Mouse (Mus musculus) stomach, embryonic 16.5 days (tissue): ENCODE results near the gene Endog. TPM values are rescaled to one million over a fixed set of nuclear protein-coding genes. Genes with fewer than 3 reads are reported as not detected.
"Not testable (repeated sequence)": the region's sequence is repeated elsewhere in the genome, so short reads cannot be mapped to it uniquely, and the experiment has no call there.

Experiments used
- ATAC-seq: fragments of 200-750 bp; cut with Nextera tagmentation; 2 replicates; pipeline ENCODE4 v1.8.0; 2017; ENCODE audit warnings: moderate number of reproducible peaks, moderate TSS enrichment; ENCODE audit not compliant: insufficient read depth, low FRiP score
- H3K27ac ChIP-seq: fragments of 300-500 bp; sonication (generic); 2 replicates; pipeline ENCODE4 v1.5.1; 2014; ENCODE audit warnings: low read length
- H3K27me3 ChIP-seq: fragments of 300-500 bp; sonication (generic); 2 replicates; pipeline ENCODE4 v1.6.1; 2014; ENCODE audit warnings: low read length, control low read depth, mixed read lengths; ENCODE audit not compliant: control insufficient read depth, insufficient read depth
- H3K36me3 ChIP-seq: fragments of 300-500 bp; sonication (generic); 2 replicates; pipeline ENCODE4 v1.6.1; 2014; ENCODE audit warnings: low read length; ENCODE audit not compliant: control insufficient read depth, insufficient read depth
- H3K4me1 ChIP-seq: fragments of 300-500 bp; sonication (generic); 2 replicates; pipeline ENCODE4 v1.6.1; 2014; ENCODE audit warnings: low read length, control low read depth, mixed read lengths; ENCODE audit not compliant: control insufficient read depth, insufficient read depth
- H3K4me2 ChIP-seq: fragments of 300-500 bp; sonication (generic); 2 replicates; pipeline ENCODE4 v1.6.1; 2014; ENCODE audit warnings: low read depth, low read length, mixed read lengths
- H3K4me3 ChIP-seq: fragments of 300-500 bp; sonication (generic); replicated peaks from 2 replicates; pipeline ENCODE4 v1.5.1; 2014; ENCODE audit warnings: mild to moderate bottlenecking, low read length
- H3K9ac ChIP-seq: fragments of 300-500 bp; sonication (generic); 2 replicates; pipeline ENCODE4 v1.6.1; 2014; ENCODE audit warnings: low read length
- H3K9me3 ChIP-seq: fragments of 300-500 bp; sonication (generic); replicated peaks from 2 replicates; pipeline ENCODE4 v1.6.1; 2016; ENCODE audit warnings: low read length, control low read depth; ENCODE audit not compliant: control insufficient read depth
- WGBS: fragments of 180-500 bp; shearing (Covaris S2); extraction: QIAGEN DNeasy Blood & Tissue Kit; methylation state at CpG from one replicate; pipeline ENCODE4 v1.1.7; 2014; 5-methylcytosine and 5-hydroxymethylcytosine counted together
- polyA plus RNA-seq: library from polyadenylated mRNA; unstranded; fragments of >200 nt; fragmentation: Nextera tagmentation; extraction: Ambion mirVana; gene quantifications from 2 replicates; pipeline ENCODE4 v1.2.1, GENCODE M21; 2015

The Endog gene
- polyA plus RNA-seq, 1 experiment from 2014 or later: 17.5 TPM

DNA sequence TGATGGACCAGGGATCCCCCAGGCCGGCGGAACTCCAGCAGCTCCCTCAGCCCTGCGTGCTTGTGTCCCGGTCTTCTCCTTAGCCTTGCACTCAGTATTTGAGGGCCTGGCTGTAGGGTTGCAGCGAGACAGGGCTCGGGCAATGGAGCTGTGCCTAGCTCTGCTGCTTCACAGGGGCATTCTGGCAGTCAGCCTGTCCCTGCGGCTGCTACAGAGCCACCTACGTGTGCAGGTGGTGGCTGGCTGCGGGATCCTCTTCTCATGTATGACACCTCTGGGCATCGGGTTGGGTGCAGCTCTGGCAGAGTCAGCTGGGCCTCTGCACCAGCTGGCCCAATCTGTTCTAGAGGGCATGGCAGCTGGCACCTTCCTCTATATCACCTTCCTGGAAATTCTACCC lies 11.4 kb upstream of the Endog start:
- H3K4me1 ChIP-seq, H3K27me3 ChIP-seq, H3K27ac ChIP-seq, ATAC-seq, H3K9ac ChIP-seq, H3K9me3 ChIP-seq, H3K4me2 ChIP-seq, H3K4me3 ChIP-seq, H3K36me3 ChIP-seq: not testable (repeated sequence)
- 84% methylated on average over 8 of the region's 10 CpGs for WGBS

DNA sequence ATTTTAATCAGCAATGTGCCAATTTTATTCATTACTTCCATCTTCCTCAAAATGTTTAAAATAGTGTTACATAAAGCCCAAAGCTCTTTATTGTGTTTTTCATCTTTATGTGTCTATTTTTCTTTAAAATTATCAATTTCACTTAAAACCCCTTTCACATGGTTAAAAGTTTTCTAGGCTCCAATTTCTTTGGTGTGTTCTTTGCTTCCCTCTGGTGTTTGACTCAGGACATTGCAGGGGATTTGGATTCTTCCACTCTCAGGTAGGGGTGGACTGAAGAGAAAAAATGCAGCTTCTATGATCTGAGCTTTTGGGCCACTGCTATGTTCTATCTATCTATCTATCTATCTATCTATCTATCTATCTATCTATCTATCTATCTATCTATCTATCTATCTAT lies 9.5 kb upstream of the Endog start:
- Histone ChIP-seq H3K4me1 (no peaks in the 10 kb centered on the region), H3K36me3 (no peaks in the 10 kb centered on the region)

DNA sequence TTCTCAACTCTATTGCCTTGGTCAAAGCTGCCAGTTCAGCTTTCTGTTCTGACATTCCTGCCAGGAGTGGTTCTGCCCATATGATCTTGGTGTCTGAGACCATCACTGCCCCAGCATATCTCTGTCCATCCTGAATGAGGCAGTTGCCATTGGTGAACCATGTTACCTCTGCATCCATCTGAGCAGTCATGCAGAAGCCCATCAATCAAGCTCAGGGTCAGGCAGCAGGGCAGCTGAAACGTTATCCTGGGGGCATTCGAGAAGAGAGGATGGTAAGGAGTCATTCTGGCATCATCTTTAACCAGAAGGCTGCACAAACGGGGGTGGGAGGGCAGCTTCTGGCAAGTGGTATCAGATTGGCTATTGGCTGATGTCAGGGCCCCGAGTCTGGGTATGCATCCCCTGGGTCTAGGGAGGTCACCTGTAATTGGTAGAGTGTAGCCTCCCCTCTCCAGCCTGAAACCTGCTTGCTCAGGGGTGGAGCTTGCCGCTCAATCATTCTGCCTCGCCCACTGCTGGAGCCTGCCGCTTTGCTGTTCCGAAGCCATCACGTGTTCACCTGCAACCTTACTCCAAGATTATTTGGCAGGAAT lies 6.9 kb upstream of the Endog start:
- H3K4me1 ChIP-seq: no peaks in the 10 kb centered on the region
- no peak overlapping the region for H3K27ac ChIP-seq
- H3K9me3 ChIP-seq: peaks cover 14% of the 10 kb centered on the region
- H3K27me3 ChIP-seq: no peaks in the 10 kb centered on the region
- H3K36me3 ChIP-seq: no peaks in the 10 kb centered on the region
- 45% methylated on average over 9 of the region's 9 CpGs for WGBS
- H3K9ac ChIP-seq: no peak overlapping the region
- H3K4me3 ChIP-seq: no peak overlapping the region
- no peak for ATAC-seq
- no peak overlapping the region for H3K4me2 ChIP-seq

More for the DNA sequence above, 9.5 kb upstream of the Endog start:
- H3K27me3 ChIP-seq: no peaks in the 10 kb centered on the region
- H3K4me3 ChIP-seq: no peak overlapping the region
- H3K27ac ChIP-seq: no peak overlapping the region
- H3K4me2 ChIP-seq: no peak overlapping the region
- no peak for ATAC-seq
- H3K9me3 ChIP-seq: peaks cover 10% of the 10 kb centered on the region
- H3K9ac ChIP-seq: no peak overlapping the region

DNA sequence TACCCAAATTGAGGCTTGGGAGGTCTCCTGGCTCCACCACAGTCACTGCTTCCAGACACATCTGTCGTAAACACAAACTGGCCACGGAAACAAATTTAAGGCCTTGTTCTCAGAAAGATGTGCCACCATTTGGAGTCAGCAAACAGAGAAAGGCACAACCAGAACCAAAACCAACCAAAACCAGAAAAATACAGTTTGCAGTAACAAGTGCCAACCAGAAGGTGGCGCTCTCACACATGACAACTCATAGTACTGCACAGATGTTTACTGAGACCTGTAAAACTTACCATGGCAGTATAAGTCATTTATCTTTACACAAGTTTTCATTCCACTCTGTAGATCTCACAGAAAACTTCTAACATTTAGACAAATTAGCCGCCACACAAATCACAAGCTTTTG lies 4.6 kb upstream of the Endog start:
- H3K9me3 ChIP-seq: peaks cover 14% of the 10 kb centered on the region
- H3K4me3 ChIP-seq: no peak overlapping the region
- no peaks in the 10 kb centered on the region for H3K27me3 ChIP-seq
- 62% methylated on average over 4 of the region's 4 CpGs for WGBS
- no peak overlapping the region for H3K9ac ChIP-seq
- ATAC-seq: no peak
- H3K4me2 ChIP-seq: no peak overlapping the region
- H3K36me3 ChIP-seq: no peaks in the 10 kb centered on the region
- H3K4me1 ChIP-seq: 0 out of 2 replicates have a peak, but pooled peaks cover 3% of the 10 kb centered on the region
- H3K27ac ChIP-seq: no peak overlapping the region

DNA sequence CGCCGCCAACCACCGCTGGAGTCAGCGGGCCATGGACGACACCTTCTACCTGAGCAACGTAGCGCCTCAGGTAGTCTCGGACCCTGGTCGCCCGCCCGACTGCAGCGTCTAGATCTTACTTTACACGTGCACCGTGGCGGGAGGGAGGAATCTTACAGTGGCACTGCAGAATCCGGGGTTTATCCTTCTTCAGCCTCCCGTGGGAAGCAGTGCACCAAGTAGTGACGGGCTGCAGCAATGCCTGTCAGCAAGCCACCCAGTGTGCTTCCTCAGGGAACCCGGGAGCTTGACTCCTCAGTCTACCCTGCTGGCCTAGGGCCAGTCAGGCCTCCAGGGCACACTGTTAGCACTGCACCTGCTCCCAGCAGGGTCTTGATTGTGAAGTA lies 697 bp downstream of the Endog start:
- peak; percentile 3; the same call in 1 of the 2 replicates for ATAC-seq
- Histone ChIP-seq H3K4me3 (peak overlapping the region; percentile 67), H3K27me3 (no peaks in the 10 kb centered on the region), H3K9ac (peak overlapping the region; percentile 85), H3K4me1 (peaks cover 5% of the 10 kb centered on the region), H3K4me2 (peak overlapping the region; percentile 98), H3K36me3 (peaks cover 21% of the 10 kb centered on the region), H3K9me3 (peaks cover 2% of the 10 kb centered on the region; the same call in 1 of the 2 replicates), H3K27ac (peak overlapping the region; percentile 89)
- WGBS: under 1% methylated on average over 19 of the region's 19 CpGs

DNA sequence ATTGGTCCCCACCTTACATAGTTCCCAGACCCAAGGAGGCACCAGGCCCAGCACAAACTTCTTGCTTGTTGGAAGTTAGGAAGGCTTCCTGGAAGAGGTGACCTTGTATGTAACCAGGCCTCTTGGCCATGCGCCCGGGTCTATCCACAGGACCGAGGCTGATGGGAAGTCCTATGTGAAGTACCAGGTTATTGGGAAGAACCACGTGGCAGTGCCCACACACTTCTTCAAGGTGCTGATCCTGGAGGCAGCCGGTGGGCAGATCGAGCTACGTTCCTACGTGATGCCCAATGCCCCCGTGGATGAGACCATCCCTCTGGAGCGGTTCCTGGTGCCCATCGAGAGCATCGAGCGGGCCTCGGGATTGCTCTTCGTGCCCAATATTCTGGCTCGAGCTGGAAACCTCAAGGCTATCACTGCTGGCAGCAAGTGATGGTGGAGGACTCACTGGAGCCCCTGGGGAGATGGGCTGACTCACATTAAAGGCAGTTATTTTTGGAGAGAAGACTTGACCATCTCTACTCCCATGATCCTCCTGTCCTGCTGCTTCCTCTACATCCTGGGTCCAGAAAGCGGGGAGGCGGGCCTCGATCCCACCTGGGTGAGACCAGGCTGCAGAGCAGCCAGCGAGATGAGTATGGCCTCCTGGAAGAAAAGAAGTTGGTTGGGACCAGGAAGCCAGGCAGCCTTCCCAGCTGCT lies 2.4 kb downstream of the Endog start:
- H3K4me3 ChIP-seq: no peak overlapping the region
- 95% methylated on average over 20 of the region's 20 CpGs for WGBS
- H3K27ac ChIP-seq: no peak overlapping the region
- H3K4me2 ChIP-seq: no peak overlapping the region
- ATAC-seq: no peak
- H3K9ac ChIP-seq: no peak overlapping the region
- H3K36me3 ChIP-seq: peaks cover 21% of the 10 kb centered on the region
- no peaks in the 10 kb centered on the region for H3K9me3 ChIP-seq
- no peaks in the 10 kb centered on the region for H3K27me3 ChIP-seq
- peaks cover 13% of the 10 kb centered on the region for H3K4me1 ChIP-seq

DNA sequence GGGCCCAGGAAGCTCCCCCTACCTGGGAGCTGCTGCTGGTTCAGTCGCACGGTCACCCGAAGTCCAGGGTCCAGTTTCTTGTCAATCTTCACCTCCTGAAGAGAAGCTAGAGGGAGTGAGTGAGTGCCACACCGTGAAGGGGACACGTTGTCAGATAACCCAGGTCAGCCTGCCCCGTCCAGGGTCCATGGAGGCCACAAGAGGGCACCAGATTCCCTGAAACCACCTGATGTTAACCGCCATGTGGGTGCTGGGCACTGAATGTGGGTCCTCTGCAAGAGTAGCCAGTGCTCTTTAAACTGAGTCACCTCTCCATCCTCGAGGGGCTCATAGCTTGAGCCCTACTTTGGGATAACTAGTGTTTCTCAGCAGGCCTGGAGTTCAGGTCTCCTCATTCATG lies 4.6 kb downstream of the Endog start:
- Histone ChIP-seq H3K4me3 (no peak overlapping the region), H3K9me3 (no peaks in the 10 kb centered on the region), H3K9ac (no peak overlapping the region), H3K4me1 (peaks cover 13% of the 10 kb centered on the region), H3K27me3 (no peaks in the 10 kb centered on the region), H3K36me3 (peaks cover 21% of the 10 kb centered on the region), H3K4me2 (no peak overlapping the region), H3K27ac (no peak overlapping the region)
- 85% methylated on average over 8 of the region's 8 CpGs for WGBS
- no peak for ATAC-seq

DNA sequence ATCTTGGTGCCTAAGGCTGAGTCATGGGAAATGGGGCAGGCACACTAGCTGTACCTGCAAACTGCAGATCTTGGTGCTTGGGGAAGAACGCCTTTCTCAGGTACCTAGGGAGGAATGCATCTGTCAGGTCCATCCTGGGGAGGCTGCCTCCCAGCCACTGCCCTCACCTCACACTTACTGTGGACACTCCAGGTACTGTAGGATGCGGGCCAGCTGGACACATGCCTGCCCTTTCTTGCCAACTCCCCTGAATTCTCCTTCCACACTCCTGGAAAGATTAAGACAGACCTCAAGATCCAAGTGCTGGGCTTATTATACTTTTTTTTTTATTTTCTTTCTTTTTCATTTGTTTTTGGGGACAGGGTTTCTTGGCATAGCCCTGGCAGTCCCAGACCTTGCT lies 5.3 kb downstream of the Endog start:
- Histone ChIP-seq H3K4me3 (no peak overlapping the region), H3K36me3 (peaks cover 21% of the 10 kb centered on the region), H3K4me2 (no peak overlapping the region), H3K9me3 (no peaks in the 10 kb centered on the region), H3K27me3 (no peaks in the 10 kb centered on the region), H3K4me1 (peaks cover 11% of the 10 kb centered on the region), H3K27ac (no peak overlapping the region), H3K9ac (no peak overlapping the region)
- WGBS: 100% methylated on average over 2 of the region's 2 CpGs
- ATAC-seq: no peak

DNA sequence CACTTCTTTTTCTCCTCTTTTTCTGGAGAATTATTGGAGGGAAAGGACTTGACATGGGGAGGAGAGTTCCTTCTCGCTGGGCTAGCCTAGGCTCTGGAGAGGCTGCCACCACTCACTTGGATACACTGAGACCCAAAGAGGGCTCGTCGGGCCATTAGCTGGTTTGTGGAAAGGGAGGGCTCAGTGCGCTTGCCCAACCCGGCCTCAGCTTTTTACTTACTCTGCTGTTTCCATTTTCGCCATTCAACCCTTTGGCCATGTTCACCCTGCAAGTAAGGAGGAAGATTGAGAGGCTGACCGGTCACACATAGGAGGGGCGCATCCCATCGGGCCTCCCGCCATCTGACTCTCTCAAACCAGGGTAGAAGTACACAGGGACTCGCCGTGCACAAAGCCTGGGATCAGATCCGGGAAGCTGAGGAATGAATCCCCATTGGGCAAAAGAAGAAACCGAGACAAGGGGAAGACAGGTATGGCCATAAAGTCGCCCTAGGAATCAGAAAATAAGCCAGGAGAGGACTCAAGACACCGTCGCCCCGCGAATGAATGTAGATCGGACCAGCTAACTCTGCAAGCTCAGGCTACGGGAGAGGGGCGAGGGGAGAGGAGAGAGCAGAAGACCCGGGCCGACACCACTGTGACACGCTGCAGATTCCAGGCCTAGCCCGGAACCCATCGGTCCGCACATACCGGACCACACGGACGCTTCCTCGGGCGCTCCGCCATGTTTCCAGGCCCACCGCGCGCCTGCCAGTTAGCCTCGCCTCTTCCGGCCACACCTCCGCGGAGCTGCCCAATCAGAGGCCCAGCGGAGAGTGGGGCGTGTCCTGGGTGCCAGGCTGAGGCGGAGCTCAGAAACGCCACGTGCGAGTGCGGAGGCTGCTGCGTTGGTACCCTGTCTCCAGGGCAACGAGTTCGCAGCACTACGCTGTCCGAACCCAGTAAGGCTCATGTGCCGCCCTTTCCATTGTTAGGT lies 6.7 kb downstream of the Endog start, which contains the start of gene Spout1:
TSS of gene Spout1 (minus strand) at position 760 of the 976 bp plus-strand sequence.
- 2% methylated on average over 54 of the region's 54 CpGs for WGBS
- ATAC-seq: peak; percentile 96
- H3K9ac ChIP-seq: peak within 1 kb of the TSS; percentile 77
- peak within 1 kb of the TSS; percentile 59 for H3K4me2 ChIP-seq
- no peaks in the 10 kb centered on the region for H3K9me3 ChIP-seq
- peak within 1 kb of the TSS; percentile 26; the same call in 1 of the 2 replicates for H3K27ac ChIP-seq
- peaks cover 11% of the 10 kb centered on the region for H3K4me1 ChIP-seq
- peaks cover 21% of the 10 kb centered on the region for H3K36me3 ChIP-seq
- peak within 1 kb of the TSS; percentile 70 for H3K4me3 ChIP-seq
- no peaks in the 10 kb centered on the region for H3K27me3 ChIP-seq
